Mouse (Mus musculus) lung, postnatal 10 days (tissue): ENCODE results near the gene Ddx19a.
"Not testable (repeated sequence)": the region's sequence is repeated elsewhere in the genome, so short reads cannot be mapped to it uniquely, and the experiment has no call there.

ENCODE experiments used
- DNase-seq: peaks from one replicate; pipeline ENCODE4 v3.0.0; 2021

Ddx19a gene

GRCm38 (mm10) chr8:110932444-110932843 is 65.2 kb downstream of the Ddx19a start:
- no peak for DNase-seq

GRCm38 (mm10) chr8:110931176-110931939 is 66.2 kb downstream of the Ddx19a start:
- DNase-seq = peak; percentile 89

- DNase-seq = not testable (repeated sequence)
These were observed 67.9 kb downstream of the Ddx19a start for GRCm38 (mm10) chr8:110929672-110930071.

- no peak for DNase-seq
These were observed 68.5 kb downstream of the Ddx19a start for GRCm38 (mm10) chr8:110929066-110929465.

GRCm38 (mm10) chr8:110928435-110928834 is 69.2 kb downstream of the Ddx19a start:
- no peak for DNase-seq

- DNase-seq = no peak
These were observed 70.9 kb downstream of the Ddx19a start for GRCm38 (mm10) chr8:110926690-110927089.

GRCm38 (mm10) chr8:110925691-110926140 is 71.9 kb downstream of the Ddx19a start:
- no peak for DNase-seq
